24 mouse cellular contexts compared by ENCODE assay signal in genomic region chr19:10788242-10788641, GRCm38 (mm10). TPM values are rescaled to one million over a fixed set of nuclear protein-coding genes. Genes with fewer than 3 reads are reported as not detected.
DNase-seq lines count a peak whose midpoint lies in the region; ATAC-seq lines count a peak whose summit lies in the region.
"Had no signal": no experiment of that assay in that cellular context is flagged by ENCODE, and none has a peak within 500 bp of the region (broad histone marks: within the 10 kb centered on the region; RNA-seq: fewer than 3 reads in every experiment).

No protein-coding gene starts in this region.

- peak; percentile 84 for DNase-seq in CD4-positive helper T cell, adult 2 months (ENCODE audit: low read depth, low spot score)
- DNase-seq in thymus, postnatal 10 days (ENCODE audit: low spot score in 2 of 2) = peak; percentile 76 to 81
- no peak for DNase-seq in layer of hippocampus, adult 18-20 months (ENCODE audit: low spot score in 2 of 2)
- DNase-seq in heart, adult 8-10 months (ENCODE audit: low spot score) = no peak
- no peak for DNase-seq in left cerebral cortex, postnatal 14 days (ENCODE audit: low spot score in 2 of 2)
- DNase-seq: adrenal gland, adult 8-10 months; cerebellum, adult 18-20 months; kidney, adult 11 months; kidney, postnatal 4 days; right cerebral cortex, adult 18-20 months had no signal

- intact Hi-C loops in left cerebral cortex, postnatal 14 days (cut with DNase I) = no loop called here

- peak; percentile 69 for ATAC-seq in CD4-positive, CD25-positive, alpha-beta regulatory T cell, adult 4 months
- ATAC-seq in inflammation-experienced regulatory T-cells, adult 6 months = peak; percentile 65
- ATAC-seq in granulocyte monocyte progenitor cell, adult 5-6 weeks (replicated peaks; ENCODE audit: poor library complexity, severe bottlenecking) = no peak
- ATAC-seq: forebrain, embryonic 15.5 days; hindbrain, postnatal 0 days; midbrain, embryonic 16.5 days; Patski had no signal

RNA-seq across cellular contexts. Expression of gene Cd6, which starts 41.6 kb away (rescaled TPM):
- polyA plus RNA-seq in CD4-positive, CD25-positive, alpha-beta regulatory T cell, adult 4 months (2017; shearing (Covaris generic)) = 100 to 1,000 TPM; 464 to 904 TPM
- polyA plus RNA-seq in inflammation-experienced regulatory T-cells, adult 6 months (2017; shearing (Covaris generic)) = 100 to 1,000 TPM; 356 to 569 (median 520) TPM
- under 1 TPM in 1 of 2 experiments, not detected in 1; 0.57 TPM for total RNA-seq in layer of hippocampus, adult 18-20 months (2021)
- total RNA-seq in granulocyte monocyte progenitor cell, adult 5-6 weeks (2014; fragmentation: Nextera tagmentation) = 0.28 and 3.8 TPM in 2 replicates
- total RNA-seq in granulocyte monocyte progenitor cell, adult 5-6 weeks (2017) = 0.21 and 0.26 TPM in 2 replicates
- total RNA-seq in heart, adult 8-10 months (2022) = under 1 TPM in 1 of 4 experiments, not detected in 3; 0.37 TPM
- total RNA-seq in left cerebral cortex, postnatal 14 days (2021) = 1 to 10 TPM; 1.3 to 1.5 TPM
- total RNA-seq: hindbrain, postnatal 0 days had no signal
- polyA plus RNA-seq: embryonic facial prominence, embryonic 15.5 days; forebrain, embryonic 15.5 days; G1E; heart, embryonic 10.5 days; hindbrain, postnatal 0 days; midbrain, embryonic 16.5 days; neural tube, embryonic 15.5 days; testis, adult 2 months had no signal

RNA-seq across cellular contexts. Expression of gene Cd5, which starts 49.4 kb away (rescaled TPM):
- polyA plus RNA-seq in CD4-positive, CD25-positive, alpha-beta regulatory T cell, adult 4 months (2017; shearing (Covaris generic)) = 100 to 1,000 TPM; 449 to 646 TPM
- 100 to 1,000 TPM; 355 to 487 (median 480) TPM for polyA plus RNA-seq in inflammation-experienced regulatory T-cells, adult 6 months (2017; shearing (Covaris generic))
- total RNA-seq in layer of hippocampus, adult 18-20 months (2021) = not detected
- not detected in 2 replicates for total RNA-seq in granulocyte monocyte progenitor cell, adult 5-6 weeks (2014; fragmentation: Nextera tagmentation)
- total RNA-seq in granulocyte monocyte progenitor cell, adult 5-6 weeks (2017) = not detected in 2 replicates
- total RNA-seq in heart, adult 8-10 months (2022) = under 1 TPM; 0.16 to 0.26 (median 0.21) TPM
- under 1 TPM; 0.17 to 0.22 TPM for total RNA-seq in left cerebral cortex, postnatal 14 days (2021)
- polyA plus RNA-seq: G1E; limb, embryonic 11.5 days; liver, embryonic 16.5 days; Patski had no signal

RNA-seq across cellular contexts. Expression of gene Slc15a3, which starts 51.3 kb away (rescaled TPM):
- 1 to 10 TPM; 2.0 to 4.2 TPM for polyA plus RNA-seq in CD4-positive, CD25-positive, alpha-beta regulatory T cell, adult 4 months (2017; shearing (Covaris generic))
- 10 to 100 TPM in 1 of 3 experiments, 1 to 10 TPM in 2; 3.2 to 16.7 (median 3.3) TPM for polyA plus RNA-seq in inflammation-experienced regulatory T-cells, adult 6 months (2017; shearing (Covaris generic))
- total RNA-seq in layer of hippocampus, adult 18-20 months (2021) = 1 to 10 TPM in 1 of 2 experiments, under 1 TPM in 1; 0.89 to 1.4 TPM
- total RNA-seq in granulocyte monocyte progenitor cell, adult 5-6 weeks (2014; fragmentation: Nextera tagmentation) = 0.99 and 1.0 TPM in 2 replicates
- 0.22 and 0.88 TPM in 2 replicates for total RNA-seq in granulocyte monocyte progenitor cell, adult 5-6 weeks (2017)
- total RNA-seq in heart, adult 8-10 months (2022) = 1 to 10 TPM; 1.7 to 2.7 (median 2.1) TPM
- 1 to 10 TPM; 1.4 to 1.5 TPM for total RNA-seq in left cerebral cortex, postnatal 14 days (2021)

Comparison
In these comparisons a context has a peak if more than half of its experiments do, and no peak if none do; other contexts are left out.
1. DNase-seq: peak in CD4-positive helper T cell, adult 2 months (single experiment) and thymus, postnatal 10 days (2 of 2); none in layer of hippocampus, adult 18-20 months (0 of 2), heart, adult 8-10 months (single experiment) and left cerebral cortex, postnatal 14 days (0 of 2).